Mouse (Mus musculus): ENCODE results near the gene Scaf11. TPM values are rescaled to one million over a fixed set of nuclear protein-coding genes. Genes with fewer than 3 reads are reported as not detected.
"Not testable (repeated sequence)": the region's sequence is repeated elsewhere in the genome, so short reads cannot be mapped to it uniquely, and the experiment has no call there.

Gene Scaf11
- polyA plus RNA-seq, 1 experiment from 2014 or later = 35.6 TPM

GRCm38 (mm10) chr15:96456651-96457337 is 3.8 kb downstream of the Scaf11 start:
- ATAC-seq = no peak
- TF ChIP-seq EP300 (IDR thresholded peaks at IDR 0.05; ENCODE audit: low read depth) (no peak), CTCF (IDR thresholded peaks at IDR 0.05; ENCODE audit: low read depth) (no peak)
- Histone ChIP-seq H3K27me3 (ENCODE audit: insufficient read depth, low read length) (no peaks in the 10 kb centered on the region), H3K9me3 (ENCODE audit: low read length) (no peaks in the 10 kb centered on the region), H3K4me1 (ENCODE audit: insufficient read depth) (peaks cover 40% of the 10 kb centered on the region), H3K27ac (ENCODE audit: low read depth) (peak overlapping the region; percentile 78), H3K4me3 (ENCODE audit: low read depth, low read length) (no peak overlapping the region), H3K36me3 (replicated peaks; ENCODE audit: insufficient read depth, low read length) (peaks cover 1% of the 10 kb centered on the region; the same call in 1 of the 2 replicates), H3K4me2 (ENCODE audit: low read depth, low read length) (peak overlapping the region; percentile 54), H3K9ac (replicated peaks) (peak overlapping the region; percentile 28; the same call in 1 of the 2 replicates)
- no peak for DNase-seq
- 51% methylated on average over 5 of the region's 5 CpGs for WGBS (ENCODE audit: insufficient replicate concordance)

- Histone ChIP-seq H3K4me1 (ENCODE audit: insufficient read depth) (peaks cover 37% of the 10 kb centered on the region), H3K36me3 (replicated peaks; ENCODE audit: insufficient read depth, low read length) (peaks cover 6% of the 10 kb centered on the region; the same call in 1 of the 2 replicates)
Observed at GRCm38 (mm10) chr15:96455595-96456214, 4.9 kb downstream of the Scaf11 start.

GRCm38 (mm10) chr15:96453346-96453745 is 7.3 kb downstream of the Scaf11 start:
- no peaks in the 10 kb centered on the region for H3K27me3 ChIP-seq (ENCODE audit: insufficient read depth, low read length)
- no peak overlapping the region for H3K4me3 ChIP-seq (ENCODE audit: low read depth, low read length)
- DNase-seq (no peak), ATAC-seq (no peak)
- no peaks in the 10 kb centered on the region for H3K9me3 ChIP-seq (ENCODE audit: low read length)
- WGBS (ENCODE audit: insufficient replicate concordance) = 77% methylated on average over 1 of the region's 1 CpGs
- TF ChIP-seq EP300 (IDR thresholded peaks at IDR 0.05; ENCODE audit: low read depth) (no peak), CTCF (IDR thresholded peaks at IDR 0.05; ENCODE audit: low read depth) (no peak)
- peaks cover 11% of the 10 kb centered on the region; the same call in 1 of the 2 replicates for H3K36me3 ChIP-seq (replicated peaks; ENCODE audit: insufficient read depth, low read length)
- no peak overlapping the region; the same call in 1 of the 2 replicates for H3K4me2 ChIP-seq (ENCODE audit: low read depth, low read length)
- no peak overlapping the region for H3K27ac ChIP-seq (ENCODE audit: low read depth)
- H3K9ac ChIP-seq (replicated peaks) = no peak overlapping the region
- H3K4me1 ChIP-seq (ENCODE audit: insufficient read depth) = peaks cover 34% of the 10 kb centered on the region

More at GRCm38 (mm10) chr15:96455595-96456214, 4.9 kb downstream of the Scaf11 start:
- H3K27ac ChIP-seq (ENCODE audit: low read depth) = peak overlapping the region; percentile 78
- no peak overlapping the region for H3K9ac ChIP-seq (replicated peaks)
- 31% methylated on average over 4 of the region's 4 CpGs for WGBS (ENCODE audit: insufficient replicate concordance)
- no peaks in the 10 kb centered on the region for H3K27me3 ChIP-seq (ENCODE audit: insufficient read depth, low read length)
- H3K4me3 ChIP-seq (ENCODE audit: low read depth, low read length) = no peak overlapping the region
- TF ChIP-seq CTCF (IDR thresholded peaks at IDR 0.05; ENCODE audit: low read depth) (no peak), EP300 (IDR thresholded peaks at IDR 0.05; ENCODE audit: low read depth) (no peak)
- DNase-seq (no peak), ATAC-seq (no peak)
- H3K4me2 ChIP-seq (ENCODE audit: low read depth, low read length) = peak overlapping the region; percentile 54
- H3K9me3 ChIP-seq (ENCODE audit: low read length) = no peaks in the 10 kb centered on the region

GRCm38 (mm10) chr15:96448656-96449299 is 11.9 kb downstream of the Scaf11 start:
- DNase-seq = peak; percentile 43
- Histone ChIP-seq H3K27me3 (ENCODE audit: insufficient read depth, low read length) (no peaks in the 10 kb centered on the region), H3K27ac (ENCODE audit: low read depth) (peak overlapping the region; percentile 75), H3K4me2 (ENCODE audit: low read depth, low read length) (no peak overlapping the region), H3K9ac (replicated peaks) (no peak overlapping the region; the same call in 1 of the 2 replicates), H3K9me3 (ENCODE audit: low read length) (no peaks in the 10 kb centered on the region), H3K36me3 (replicated peaks; ENCODE audit: insufficient read depth, low read length) (peaks cover 29% of the 10 kb centered on the region), H3K4me1 (ENCODE audit: insufficient read depth) (0 out of 2 replicates have a peak, but pooled peaks cover 4% of the 10 kb centered on the region), H3K4me3 (ENCODE audit: low read depth, low read length) (no peak overlapping the region)
- TF ChIP-seq EP300 (IDR thresholded peaks at IDR 0.05; ENCODE audit: low read depth) (no peak), CTCF (IDR thresholded peaks at IDR 0.05; ENCODE audit: low read depth) (no peak)
- peak; percentile 89 for ATAC-seq
- 77% methylated on average over 7 of the region's 7 CpGs for WGBS (ENCODE audit: insufficient replicate concordance)

- Histone ChIP-seq H3K27ac (ENCODE audit: low read depth) (no peak overlapping the region), H3K4me1 (ENCODE audit: insufficient read depth) (0 out of 2 replicates have a peak, but pooled peaks cover 4% of the 10 kb centered on the region), H3K9me3 (ENCODE audit: low read length) (no peaks in the 10 kb centered on the region), H3K36me3 (replicated peaks; ENCODE audit: insufficient read depth, low read length) (peaks cover 38% of the 10 kb centered on the region), H3K4me2 (ENCODE audit: low read depth, low read length) (no peak overlapping the region), H3K9ac (replicated peaks) (no peak overlapping the region), H3K27me3 (ENCODE audit: insufficient read depth, low read length) (no peaks in the 10 kb centered on the region), H3K4me3 (ENCODE audit: low read depth, low read length) (no peak overlapping the region)
- DNase-seq (no peak), ATAC-seq (no peak)
- TF ChIP-seq CTCF (IDR thresholded peaks at IDR 0.05; ENCODE audit: low read depth) (no peak), EP300 (IDR thresholded peaks at IDR 0.05; ENCODE audit: low read depth) (no peak)
- WGBS (ENCODE audit: insufficient replicate concordance) = 91% methylated on average over 10 of the region's 10 CpGs
Observed at GRCm38 (mm10) chr15:96446785-96447184, 13.9 kb downstream of the Scaf11 start.

GRCm38 (mm10) chr15:96441480-96441879 is 19.2 kb downstream of the Scaf11 start:
- peaks cover 42% of the 10 kb centered on the region for H3K36me3 ChIP-seq (replicated peaks; ENCODE audit: insufficient read depth, low read length)
- not testable (repeated sequence) for H3K4me1 ChIP-seq (ENCODE audit: insufficient read depth); H3K27ac ChIP-seq (ENCODE audit: low read depth); H3K27me3 ChIP-seq (ENCODE audit: insufficient read depth, low read length); H3K9me3 ChIP-seq (ENCODE audit: low read length); H3K4me3 ChIP-seq (ENCODE audit: low read depth, low read length); H3K9ac ChIP-seq (replicated peaks); DNase-seq; H3K4me2 ChIP-seq (ENCODE audit: low read depth, low read length); ATAC-seq
- 73% methylated on average over 5 of the region's 6 CpGs for WGBS (ENCODE audit: insufficient replicate concordance)

Data from liver, postnatal 0 days (tissue).